Mouse (Mus musculus) adrenal gland, adult 2 months (tissue): ENCODE measurements around the gene Pnisr. TPM values are rescaled to one million over a fixed set of nuclear protein-coding genes. Genes with fewer than 3 reads are reported as not detected.

Experiments
- DNase-seq: peaks from one replicate; pipeline ENCODE4 v3.0.0; 2021
- long read RNA-seq: library from polyadenylated mRNA; stranded (forward); transcript quantifications from one replicate; pipeline ENCODE4 v2.0.0, GENCODE M21; 2021
- polyA plus RNA-seq: library from polyadenylated mRNA; depleted of rRNA; stranded (reverse); fragments of >200 nt; gene quantifications from 2 replicates; pipeline ENCODE4 v1.2.3, GENCODE M21; 2012; rRNA removed
- total RNA-seq, 2 experiments: library from RNA; stranded (reverse); gene quantifications; 2 replicates each; pipeline ENCODE4 v1.2.3; 2021

Pnisr gene
- total RNA-seq (100 to 1,000 TPM in 1 of 2 experiments, 10 to 100 TPM in 1; 75.0 to 105 TPM), polyA plus RNA-seq (17.0 and 30.9 TPM in 2 replicates)
- long read RNA-seq, full-length matches to known transcripts, result 7 of 17 reads
- long read RNA-seq, partial matches to known transcripts, result 3 of 17 reads
- long read RNA-seq, other reads (novel, unspliced or antisense), result 7 of 17 reads

GRCm38 (mm10) chr4:21847481-21848286 is at the start of gene Pnisr:
Gene Pnisr, plus strand, starts transcription at chr4:21847583.
- peak; percentile 93 for DNase-seq

DNA sequence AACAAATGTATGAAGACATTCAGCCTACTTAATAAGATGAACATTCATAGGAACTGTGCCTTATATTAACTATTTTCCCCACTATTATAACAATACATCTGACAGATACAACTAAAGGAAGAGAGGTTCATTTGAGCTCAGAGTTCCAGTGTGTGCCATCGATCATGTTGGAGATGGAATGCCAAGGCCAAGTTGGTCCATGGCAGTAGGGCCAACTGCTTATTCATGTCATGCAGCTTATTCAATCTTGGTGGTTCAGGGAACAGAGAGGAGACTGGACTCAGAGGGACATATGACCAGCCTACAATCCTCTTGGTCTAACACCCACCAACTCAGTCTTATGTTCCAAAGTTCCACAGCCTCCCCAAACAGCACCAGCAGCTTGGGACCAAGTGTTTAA is 46.4 kb upstream of the Pnisr start:
- peak; percentile 33 for DNase-seq

GRCm38 (mm10) chr4:21801620-21802019 is 45.8 kb upstream of the Pnisr start:
- no peak for DNase-seq

DNA sequence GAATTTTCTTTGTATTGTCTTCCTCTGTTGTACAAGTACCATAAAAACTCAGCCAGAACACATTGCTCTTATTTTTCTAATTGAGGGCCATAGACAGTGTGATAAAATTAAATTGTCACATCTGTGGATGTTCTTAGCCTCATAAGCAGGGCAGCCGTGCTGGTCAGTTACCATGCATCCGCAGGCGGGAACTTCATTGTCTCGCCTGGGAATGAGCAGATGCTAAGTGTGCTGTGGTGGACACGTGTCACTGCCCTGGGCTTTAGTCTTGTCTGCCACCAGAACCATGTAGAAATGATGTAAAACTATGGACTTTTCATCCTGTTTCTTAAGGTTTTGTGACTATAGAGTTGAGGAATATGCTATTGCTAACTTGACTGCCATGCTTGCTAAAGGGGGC is 40.2 kb upstream of the Pnisr start:
- no peak for DNase-seq

DNA sequence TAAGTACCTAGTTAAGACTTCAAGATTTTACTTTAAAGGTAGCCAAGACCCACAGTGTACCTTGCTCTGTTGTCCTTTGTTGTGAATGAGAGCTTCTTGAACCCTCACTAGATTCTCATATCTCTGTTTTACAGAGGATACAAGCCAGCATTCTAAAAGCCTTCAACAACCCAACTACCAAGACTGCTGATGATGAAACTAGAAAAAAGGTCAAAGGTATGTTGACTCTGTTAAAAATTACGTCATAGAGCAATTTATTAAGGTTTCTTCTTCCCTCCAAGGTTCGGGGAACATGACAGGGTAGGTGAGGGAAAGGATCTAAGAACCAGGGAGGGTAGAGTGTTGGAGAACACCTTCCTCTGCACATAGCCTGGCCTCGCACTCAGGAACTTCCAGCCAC is 36.8 kb upstream of the Pnisr start:
- no peak for DNase-seq

DNA sequence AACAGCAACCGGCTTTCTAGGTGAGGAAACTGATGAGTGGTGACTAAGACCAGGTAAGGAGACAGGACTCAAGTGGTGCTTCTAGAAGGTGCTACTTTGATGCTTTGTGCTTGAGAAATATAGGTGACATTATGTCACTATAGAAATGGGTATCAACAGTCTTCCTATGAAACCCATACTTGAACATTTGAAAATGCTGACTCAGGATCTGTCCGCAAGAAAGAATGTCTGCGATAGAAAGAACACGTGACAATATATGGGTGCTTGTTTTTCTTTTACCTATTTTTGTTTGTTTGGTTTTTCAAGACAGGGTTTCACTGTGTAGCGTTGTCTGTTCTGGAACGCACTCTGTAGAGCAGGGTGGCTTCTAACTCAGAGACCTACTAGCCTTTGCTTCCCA is 34.7 kb upstream of the Pnisr start:
- no peak for DNase-seq

- peak; percentile 27 for DNase-seq
Observed at GRCm38 (mm10) chr4:21814029-21814428, 33.4 kb upstream of the Pnisr start.

DNA sequence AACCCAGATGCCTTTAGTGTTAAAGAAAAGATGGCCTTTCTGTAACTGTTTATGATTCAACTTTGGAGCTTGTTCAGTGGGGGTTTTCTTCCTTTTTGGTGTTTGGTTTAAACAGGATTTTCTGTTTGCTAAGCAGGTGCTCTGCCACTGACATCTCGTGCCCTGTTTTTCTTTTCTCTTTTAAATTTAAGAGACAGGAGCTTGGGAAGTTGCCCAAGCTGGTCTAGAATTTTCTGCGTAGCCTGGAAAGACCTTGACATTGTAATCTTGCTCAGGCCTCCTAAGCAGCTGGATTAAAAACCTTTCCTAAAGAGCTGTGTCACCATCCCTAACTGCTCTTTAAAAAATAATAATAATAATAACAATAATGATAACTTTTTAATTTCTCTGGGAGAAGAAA is 20.8 kb upstream of the Pnisr start:
- DNase-seq, result peak; percentile 75

- no peak for DNase-seq
Observed at GRCm38 (mm10) chr4:21832844-21833243, 14.5 kb upstream of the Pnisr start.

- DNase-seq, result peak; percentile 93
Observed at GRCm38 (mm10) chr4:21848287-21848630, 876 bp downstream of the Pnisr start.

- no peak for DNase-seq
Observed at GRCm38 (mm10) chr4:21857481-21857880, 10.1 kb downstream of the Pnisr start.

- DNase-seq, result no peak
Observed at GRCm38 (mm10) chr4:21865226-21865625, 17.8 kb downstream of the Pnisr start.

GRCm38 (mm10) chr4:21878776-21879175 is 31.4 kb downstream of the Pnisr start:
- no peak for DNase-seq

- peak; percentile 92 for DNase-seq
Observed at GRCm38 (mm10) chr4:21879565-21880220, 32.3 kb downstream of the Pnisr start, which contains the start of gene Coq3. Gene Coq3, plus strand, starts transcription at chr4:21879673.

DNA sequence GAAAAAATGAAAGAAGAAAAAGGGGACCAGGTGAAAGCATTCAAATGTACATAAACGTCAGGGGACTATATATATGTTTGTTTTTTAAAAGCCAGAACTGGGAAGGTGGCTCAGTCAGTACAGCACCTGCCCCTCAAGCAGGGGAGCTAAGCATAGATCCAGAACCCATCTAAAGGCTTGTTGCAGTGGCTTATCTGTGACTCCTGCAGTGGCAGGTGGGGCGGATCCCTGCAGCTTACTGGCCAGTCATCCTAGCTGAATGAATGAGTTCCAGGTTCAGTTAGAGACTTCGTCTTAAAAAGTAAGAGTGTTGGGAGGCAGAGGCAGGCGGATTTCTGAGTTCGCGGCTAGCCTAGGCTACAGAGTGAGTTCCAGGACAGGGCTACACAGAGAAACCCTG is 35.4 kb downstream of the Pnisr start:
- no peak for DNase-seq

DNA sequence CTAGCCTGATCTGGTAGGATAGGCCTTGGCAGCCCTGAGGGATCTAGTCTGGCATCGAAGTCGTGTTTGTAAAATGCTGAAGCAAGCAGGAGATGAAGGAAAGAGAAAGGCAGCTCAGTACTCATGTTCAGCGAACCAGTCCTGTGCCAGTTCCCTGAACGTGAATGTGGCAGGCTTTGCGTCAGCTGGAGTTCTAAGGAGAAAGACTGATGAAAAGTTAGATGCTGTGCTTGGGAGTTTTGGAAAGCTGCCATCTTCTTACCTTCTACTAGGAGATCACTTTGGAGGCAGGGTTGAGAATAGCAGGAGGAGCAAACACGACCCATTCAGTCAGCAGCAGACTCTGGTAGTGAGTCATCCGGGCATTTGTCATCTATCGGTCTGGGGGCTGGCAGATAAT is 38.4 kb downstream of the Pnisr start:
- no peak for DNase-seq

Other genes with a start within 250 kb of the Pnisr start
- gene Prdm13, start 161.6 kb upstream of the Pnisr start, total RNA-seq, result not detected
- 0.03 TPM in 1 of 2 replicates, not detected in the other for gene Prdm13, start 161.6 kb upstream of the Pnisr start, polyA plus RNA-seq
- gene Ccnc, start 119.9 kb upstream of the Pnisr start, total RNA-seq, result 10 to 100 TPM; 18.5 to 26.9 TPM
- gene Ccnc, start 119.9 kb upstream of the Pnisr start, polyA plus RNA-seq, result 2.4 and 2.7 TPM in 2 replicates
- gene Usp45, start 80.4 kb upstream of the Pnisr start, total RNA-seq, result 10 to 100 TPM; 17.0 to 21.0 TPM
- gene Usp45, start 80.4 kb upstream of the Pnisr start, polyA plus RNA-seq, result 2.4 and 2.9 TPM in 2 replicates
- 10 to 100 TPM in 1 of 2 experiments, 1 to 10 TPM in 1; 8.9 to 12.2 TPM for gene Tstd3, start 80.4 kb upstream of the Pnisr start, total RNA-seq
- gene Tstd3, start 80.4 kb upstream of the Pnisr start, polyA plus RNA-seq, result 0.54 and 0.56 TPM in 2 replicates
- 10 to 100 TPM; 14.5 to 22.7 TPM for gene Coq3, start 32.1 kb downstream of the Pnisr start, total RNA-seq
- 1.6 TPM in 2 replicates for gene Coq3, start 32.1 kb downstream of the Pnisr start, polyA plus RNA-seq
- 1 to 10 TPM; 3.2 to 5.8 TPM for gene Faxc, start 83.7 kb downstream of the Pnisr start, total RNA-seq
- gene Faxc, start 83.7 kb downstream of the Pnisr start, polyA plus RNA-seq, result 1.0 and 1.2 TPM in 2 replicates